Mouse (Mus musculus) testis, adult 2 months (tissue): ENCODE measurements around the gene Thpo. TPM values are rescaled to one million over a fixed set of nuclear protein-coding genes. Genes with fewer than 3 reads are reported as not detected.
A peak's percentile ranks its signal among the peaks of the same experiment; 100 is the strongest.

Experiments used
- H3K27ac ChIP-seq: fragments of 200-500 bp; 2 replicates; pipeline ENCODE4 v1.5.1; 2012; ENCODE audit warnings: low read depth, low read length; ENCODE audit not compliant: control insufficient read depth, insufficient read depth
- H3K27me3 ChIP-seq: fragments of 200-500 bp; 2 replicates; pipeline ENCODE4 v1.6.1; 2012; ENCODE audit warnings: mild to moderate bottlenecking, low read length, moderate library complexity; ENCODE audit not compliant: control insufficient read depth, insufficient read depth
- H3K36me3 ChIP-seq: fragments of 200-500 bp; 2 replicates; pipeline ENCODE4 v1.6.1; 2012; ENCODE audit warnings: mild to moderate bottlenecking, low read length; ENCODE audit not compliant: control insufficient read depth, insufficient read depth
- H3K4me1 ChIP-seq: fragments of 200-500 bp; 2 replicates; pipeline ENCODE4 v1.6.1; 2012; ENCODE audit warnings: low read length; ENCODE audit not compliant: control insufficient read depth, insufficient read depth
- H3K4me3 ChIP-seq: fragments of 200-500 bp; 2 replicates; pipeline ENCODE4 v1.5.1; 2012; ENCODE audit warnings: low read depth, mild to moderate bottlenecking, low read length, moderate library complexity, mixed read lengths; ENCODE audit not compliant: control insufficient read depth
- CTCF ChIP-seq: fragments of 200-500 bp; IDR thresholded peaks from 2 replicates; pipeline ENCODE4 v1.5.1; 2012; ENCODE audit warnings: low read depth, mild to moderate bottlenecking, inconsistent platforms, low read length, moderate library complexity; ENCODE audit not compliant: control insufficient read depth, insufficient read depth, insufficient replicate concordance
- POLR2A ChIP-seq: fragments of 200-500 bp; IDR thresholded peaks from 2 replicates; pipeline ENCODE4 v1.6.1; 2012; ENCODE audit warnings: low read depth, mild to moderate bottlenecking, inconsistent platforms, low read length, moderate library complexity; ENCODE audit not compliant: control insufficient read depth
- polyA plus RNA-seq: library from polyadenylated mRNA; depleted of rRNA; stranded (reverse); fragments of >200 nt; gene quantifications from 2 replicates; pipeline ENCODE4 v1.2.3, GENCODE M21; 2012

Thpo gene
- polyA plus RNA-seq, 1 experiment = 0.22 TPM

DNA sequence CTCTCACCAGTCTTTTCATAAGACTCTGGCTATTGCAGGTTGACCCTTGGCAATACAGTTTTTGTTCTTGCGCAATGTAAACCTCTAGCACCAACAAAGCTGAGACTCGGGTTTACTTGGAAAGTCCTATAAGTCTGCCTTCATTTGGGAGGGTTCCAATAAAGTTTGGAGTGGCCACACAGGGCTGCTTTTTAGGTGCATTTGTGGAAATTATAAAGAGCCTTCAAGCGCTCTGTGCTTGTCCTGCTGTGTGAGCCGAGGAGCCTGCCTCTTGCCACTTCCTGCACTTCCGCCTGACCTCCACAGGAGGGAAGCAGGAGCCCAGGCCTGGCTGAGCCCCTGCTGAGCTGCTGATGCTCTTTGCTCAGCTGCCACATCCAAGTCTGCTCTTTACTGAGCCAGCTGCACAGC lies 10.0 kb downstream of the Thpo start:
- no peaks in the 10 kb centered on the region for H3K4me1 ChIP-seq
- H3K4me3 ChIP-seq = no peak overlapping the region
- H3K27me3 ChIP-seq = no peaks in the 10 kb centered on the region
- no peaks in the 10 kb centered on the region for H3K36me3 ChIP-seq
- TF ChIP-seq CTCF (peak; percentile 71; the same call in 1 of the 2 replicates), POLR2A (no peak)
- no peak overlapping the region for H3K27ac ChIP-seq

DNA sequence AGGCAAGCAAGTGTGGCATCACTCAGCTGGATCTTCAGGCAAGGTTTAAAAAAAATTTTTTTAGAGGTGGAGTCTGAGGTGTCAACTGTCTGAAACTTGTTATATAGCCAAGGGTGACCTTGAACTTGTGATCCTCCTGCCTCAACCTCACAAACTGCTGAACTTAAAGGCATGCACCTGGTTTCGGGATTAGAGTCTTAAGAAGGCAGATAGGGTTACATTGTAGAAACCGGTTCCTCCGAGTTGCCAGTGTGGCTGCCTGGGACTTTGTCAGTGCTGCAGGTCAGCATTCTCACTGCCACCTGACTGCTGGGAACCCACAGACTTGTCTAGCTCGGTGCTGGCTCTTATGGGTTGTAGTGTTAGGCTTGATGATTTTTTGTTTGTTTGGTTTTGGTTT lies 11.1 kb downstream of the Thpo start:
- Histone ChIP-seq H3K27ac (no peak overlapping the region), H3K4me3 (no peak overlapping the region), H3K4me1 (peaks cover 2% of the 10 kb centered on the region; the same call in 1 of the 2 replicates), H3K27me3 (no peaks in the 10 kb centered on the region), H3K36me3 (no peaks in the 10 kb centered on the region)
- no peak for TF ChIP-seq POLR2A
- TF ChIP-seq CTCF = no peak

DNA sequence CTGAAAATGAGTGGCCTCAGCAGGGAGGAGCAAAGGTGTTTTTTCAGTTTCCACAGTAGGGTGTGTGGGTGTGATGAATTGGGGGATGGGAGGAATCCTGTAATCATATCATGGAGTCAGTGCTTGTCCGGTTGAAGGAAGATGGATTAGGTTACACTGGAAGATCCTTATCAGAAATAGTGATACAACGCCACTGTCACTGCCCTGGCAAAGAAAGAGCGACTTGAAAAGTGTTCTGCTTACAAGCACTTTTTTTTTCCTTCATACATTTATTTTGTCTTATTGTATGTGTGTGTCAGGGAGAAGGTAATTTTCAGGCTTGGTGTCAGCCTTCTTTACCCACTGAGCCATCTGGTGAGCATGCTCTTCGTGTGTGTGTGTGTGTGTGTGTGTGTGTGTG lies 11.6 kb downstream of the Thpo start:
- Histone ChIP-seq H3K4me1 (peaks cover 2% of the 10 kb centered on the region; the same call in 1 of the 2 replicates), H3K4me3 (no peak overlapping the region), H3K36me3 (no peaks in the 10 kb centered on the region), H3K27me3 (no peaks in the 10 kb centered on the region), H3K27ac (no peak overlapping the region)
- TF ChIP-seq CTCF (no peak), POLR2A (no peak)

DNA sequence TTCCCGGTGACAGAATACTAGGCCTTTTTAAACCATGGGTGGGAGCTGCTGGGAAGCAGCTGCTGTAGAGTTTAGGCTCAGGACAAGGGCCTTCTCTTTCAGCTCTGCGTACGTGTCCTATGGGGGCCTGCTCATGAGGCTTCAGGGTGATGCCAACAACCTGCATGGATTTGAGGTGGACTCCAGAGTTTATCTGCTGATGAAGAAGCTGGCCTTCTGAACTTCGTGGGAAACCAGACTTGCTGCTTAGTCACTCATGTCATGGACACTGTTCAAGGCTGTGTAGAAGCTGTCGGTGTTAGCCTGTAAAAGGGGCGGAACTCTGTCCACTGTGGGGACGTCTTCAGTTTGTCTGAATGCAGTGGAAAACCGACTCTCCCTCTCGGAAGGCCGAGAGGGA lies 12.5 kb downstream of the Thpo start:
- Histone ChIP-seq H3K36me3 (no peaks in the 10 kb centered on the region), H3K4me1 (peaks cover 6% of the 10 kb centered on the region), H3K4me3 (no peak overlapping the region), H3K27me3 (no peaks in the 10 kb centered on the region), H3K27ac (no peak overlapping the region)
- TF ChIP-seq POLR2A (no peak), CTCF (no peak)

DNA sequence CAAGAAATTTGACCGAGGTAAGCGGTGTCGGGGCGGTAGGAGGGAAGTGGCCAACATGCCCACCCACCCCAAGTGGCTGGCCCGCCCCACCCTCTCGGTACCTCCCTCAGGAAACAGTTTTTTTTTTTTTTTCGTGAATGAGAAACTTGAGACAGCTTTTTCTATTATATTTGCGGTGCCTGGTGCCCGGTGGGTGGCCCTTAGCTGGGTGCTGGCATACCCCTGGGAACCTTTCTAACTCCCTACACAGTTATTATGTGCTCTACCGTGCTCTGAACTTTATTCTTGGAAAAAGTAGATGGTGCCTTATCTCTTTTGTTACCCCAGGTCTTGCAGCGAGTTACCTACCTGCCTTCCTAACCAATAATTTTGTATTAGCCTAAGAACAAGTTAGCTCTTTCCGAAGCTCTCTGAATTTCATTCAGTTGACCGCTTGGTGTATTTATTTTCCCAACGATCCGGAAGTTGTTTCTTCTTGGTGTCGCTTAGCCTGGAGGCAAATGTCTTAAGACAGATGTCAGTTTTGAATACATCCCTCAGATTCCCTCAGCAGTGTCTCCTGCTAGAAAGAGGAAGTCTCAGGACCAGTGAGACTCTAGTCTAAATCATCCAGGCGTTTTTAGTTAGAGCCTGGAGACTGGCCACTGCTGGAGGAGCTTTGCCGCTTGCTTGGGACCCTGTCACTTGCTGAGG lies 16.2 kb downstream of the Thpo start:
- H3K4me1 ChIP-seq = peaks cover 11% of the 10 kb centered on the region
- H3K4me3 ChIP-seq = peak overlapping the region; percentile 96
- H3K27ac ChIP-seq = peak overlapping the region; percentile 85
- TF ChIP-seq POLR2A = no peak
- TF ChIP-seq CTCF = no peak
- H3K36me3 ChIP-seq = no peaks in the 10 kb centered on the region
- H3K27me3 ChIP-seq = no peaks in the 10 kb centered on the region

DNA sequence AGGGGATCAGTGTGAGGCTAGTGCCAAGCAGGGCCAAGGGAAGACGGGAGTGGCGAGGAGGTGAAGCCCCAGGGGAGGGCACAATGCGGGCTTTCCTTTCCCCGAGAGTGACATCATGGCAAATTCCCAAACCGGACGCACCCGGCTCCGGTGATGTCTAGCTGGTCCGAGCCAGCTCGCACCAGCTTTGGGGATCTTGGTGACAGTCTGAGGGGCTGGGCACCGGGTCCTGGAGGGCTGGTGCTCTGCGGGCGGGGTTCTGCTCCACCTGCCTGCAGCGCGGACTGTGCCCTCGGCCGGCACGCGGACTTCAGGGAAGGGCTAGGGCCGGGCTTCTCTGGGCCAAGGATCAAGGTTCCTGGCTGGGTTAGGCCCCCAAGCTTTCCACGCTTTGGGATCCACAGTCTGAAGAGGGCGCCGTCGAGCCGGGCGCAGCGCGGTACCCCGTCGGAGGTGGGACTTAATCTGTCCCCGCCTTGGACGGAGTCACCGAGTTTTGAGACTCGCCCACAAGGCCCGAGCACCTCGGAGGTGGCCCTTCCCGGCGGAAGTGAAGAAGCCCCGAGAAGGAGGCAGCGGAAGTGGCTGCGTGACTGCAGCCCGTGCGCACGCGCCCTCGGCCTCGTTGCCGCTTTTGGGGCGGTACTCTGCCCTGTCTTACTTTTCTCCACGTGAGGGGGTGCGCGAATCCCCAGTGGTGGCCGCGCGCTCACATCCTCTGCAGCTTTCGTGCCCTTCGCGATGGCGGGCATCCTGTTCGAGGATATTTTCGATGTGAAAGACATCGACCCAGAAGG lies 16.9 kb downstream of the Thpo start, which contains the start of the genes Polr2h and Clcn2:
Gene Polr2h (plus strand): TSS at position 485 of the 797 bp plus-strand sequence.
Gene Clcn2 (minus strand): TSS at position 566 of the 797 bp plus-strand sequence.
- Histone ChIP-seq H3K27me3 (no peaks in the 10 kb centered on the region), H3K36me3 (no peaks in the 10 kb centered on the region)

DNA sequence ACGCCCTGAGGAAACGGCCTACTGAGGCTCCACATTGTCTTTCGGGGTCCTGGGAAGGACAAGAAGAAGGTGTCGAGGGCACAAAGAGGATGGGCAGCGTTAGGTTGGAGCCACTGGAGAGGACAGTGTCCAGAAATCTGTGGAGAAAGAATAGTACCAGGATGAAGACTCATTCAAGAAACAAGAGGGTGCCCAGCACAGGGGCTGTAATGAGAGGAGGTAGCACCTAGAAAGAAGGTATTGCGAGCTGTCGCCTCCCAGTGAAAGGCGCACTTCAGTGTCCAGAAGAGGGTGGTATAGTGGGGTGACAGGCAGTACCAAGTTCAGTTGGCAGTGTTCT lies 17.5 kb downstream of the Thpo start:
- Histone ChIP-seq H3K27ac (peak overlapping the region; percentile 86), H3K36me3 (no peaks in the 10 kb centered on the region), H3K27me3 (no peaks in the 10 kb centered on the region), H3K4me3 (peak overlapping the region; percentile 96), H3K4me1 (peaks cover 11% of the 10 kb centered on the region)
- no peak for TF ChIP-seq POLR2A

More for the DNA sequence above, 16.9 kb downstream of the Thpo start, which contains the start of the genes Polr2h and Clcn2:
- Histone ChIP-seq H3K4me1 (peaks cover 11% of the 10 kb centered on the region), H3K4me3 (peak within 1 kb of the TSS; percentile 96), H3K27ac (peak within 1 kb of the TSS; percentile 86)
- TF ChIP-seq POLR2A (peak; percentile 64), CTCF (peak; percentile 22; the same call in 1 of the 2 replicates)
